Mouse (Mus musculus) small intestine, adult 2 months (tissue): ENCODE measurements at regions not wholly inside any gene's neighbourhood (a gene's known extent, or its start where the extent isn't known, plus 50 kb on each side); places are given as distances from the start of the nearest gene placed in this dataset.

Experiments
- CTCF ChIP-seq: fragments of 200-500 bp; IDR thresholded peaks from 2 replicates; pipeline ENCODE4 v1.5.1; 2012; ENCODE audit warnings: low read depth, mild to moderate bottlenecking, control low read depth, inconsistent platforms, low read length, moderate library complexity, mixed read lengths; ENCODE audit not compliant: insufficient replicate concordance, insufficient read length; ENCODE audit errors: extremely low read depth
- POLR2A ChIP-seq: fragments of 200-500 bp; IDR thresholded peaks from 2 replicates; pipeline ENCODE4 v1.6.1; 2012; ENCODE audit warnings: low read depth, mild to moderate bottlenecking, control low read depth, inconsistent platforms, low read length, moderate library complexity

GRCm38 (mm10) chr15:61422989-61423388, 500.2 kb upstream of the A1bg start:
- no peak for TF ChIP-seq CTCF
- TF ChIP-seq POLR2A, result no peak
